Mouse (Mus musculus) bone marrow, adult 2 months (tissue): ENCODE results near the gene Rasal2.

Experiments used
- CTCF ChIP-seq: fragments of 200-500 bp; IDR thresholded peaks from 2 replicates; pipeline ENCODE4 v1.5.1; 2011; ENCODE audit warnings: low read length, control low read depth; ENCODE audit not compliant: control insufficient read depth, insufficient read depth
- POLR2A ChIP-seq: fragments of 200-500 bp; IDR thresholded peaks from 2 replicates; pipeline ENCODE4 v1.6.1; 2011; ENCODE audit warnings: low read depth, mild to moderate bottlenecking, control low read depth, low read length, borderline replicate concordance; ENCODE audit not compliant: control insufficient read depth

DNA sequence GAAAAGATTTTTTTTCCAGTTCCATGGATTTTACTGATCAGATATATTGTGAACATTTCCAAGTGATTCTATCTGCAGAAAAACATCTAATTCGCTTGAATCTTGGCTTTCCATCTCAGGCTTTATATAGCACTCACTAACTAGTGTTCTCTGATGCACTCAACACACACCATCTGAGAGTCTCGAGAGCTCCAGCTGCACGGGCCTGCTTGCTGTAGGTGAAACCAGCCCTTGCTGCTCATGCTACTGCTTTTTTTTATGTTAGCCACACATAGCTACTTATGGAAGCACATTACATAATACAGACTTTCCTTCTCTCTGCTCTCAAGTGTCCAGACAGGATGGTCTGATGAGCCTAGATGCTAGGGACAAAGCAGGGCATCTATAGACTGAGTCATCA, 229.4 kb downstream of the Rasal2 start:
- no peak for TF ChIP-seq CTCF
- TF ChIP-seq POLR2A = no peak
